Mouse (Mus musculus) thymus, adult 2 months (tissue): Measurements from ENCODE around the gene Pcsk4.

Source experiments
- CTCF ChIP-seq: fragments of 200-500 bp; IDR thresholded peaks from 2 replicates; pipeline ENCODE4 v1.5.1; 2012; ENCODE audit warnings: mild to moderate bottlenecking, control low read depth, low read length, moderate library complexity, borderline replicate concordance; ENCODE audit not compliant: control insufficient read depth, poor library complexity, insufficient read depth; ENCODE audit errors: extremely low read depth
- POLR2A ChIP-seq: fragments of 200-500 bp; IDR thresholded peaks from 2 replicates; pipeline ENCODE4 v1.6.1; 2012; ENCODE audit warnings: mild to moderate bottlenecking, low read length, control low read depth, moderate library complexity; ENCODE audit not compliant: control insufficient read depth, poor library complexity, insufficient read depth; ENCODE audit errors: extremely low read depth

- TF ChIP-seq CTCF (peak; percentile 64; the same call in 1 of the 2 replicates), POLR2A (peak; percentile 92)
Observed at GRCm38 (mm10) chr10:80292251-80293146, 36.8 kb downstream of the Pcsk4 start, which contains the start of gene Rps15.
